Mouse (Mus musculus) CH12.LX (cell line): Measurements from ENCODE around the gene Hmox2.
A peak's percentile ranks its signal among the peaks of the same experiment; 100 is the strongest.

Experiments used
- CTCF ChIP-seq, 2 experiments: IDR thresholded peaks in 1 of 2; conservative IDR thresholded peaks in 1 of 2; 2 replicates each; pipeline ENCODE4 v1.5.1; 2011 to 2012; ENCODE audit warnings: low read depth in 2 of 2, low read length in 2 of 2, improper control_type of control experiment in 1 of 2, inconsistent platforms in 1 of 2, mild to moderate bottlenecking in 1 of 2, moderate library complexity in 1 of 2
- E2F4 ChIP-seq: IDR thresholded peaks from 2 replicates; pipeline ENCODE4 v1.6.1; 2011; ENCODE audit warnings: low read depth, low read length, improper control_type of control experiment; ENCODE audit not compliant: insufficient replicate concordance
- EP300 ChIP-seq: IDR thresholded peaks from 2 replicates; pipeline ENCODE4 v1.6.1; 2011; ENCODE audit warnings: low read length, improper control_type of control experiment
- MAZ ChIP-seq: IDR thresholded peaks from 2 replicates; pipeline ENCODE4 v1.6.1; 2012; ENCODE audit warnings: low read depth, mild to moderate bottlenecking, inconsistent platforms, low read length, improper control_type of control experiment, moderate library complexity
- MYC ChIP-seq: IDR thresholded peaks from 2 replicates; pipeline ENCODE4 v1.6.1; 2011; ENCODE audit warnings: low read depth, mild to moderate bottlenecking, improper control_type of control experiment, low read length
- POLR2A ChIP-seq: IDR thresholded peaks from 2 replicates; pipeline ENCODE4 v1.6.1; 2011; ENCODE audit warnings: low read depth, mild to moderate bottlenecking, improper control_type of control experiment, low read length
- RCOR1 ChIP-seq: conservative IDR thresholded peaks from 2 replicates; pipeline ENCODE4 v1.6.1; 2012; ENCODE audit warnings: low read depth, mild to moderate bottlenecking, inconsistent platforms, low read length, improper control_type of control experiment
- USF2 ChIP-seq: conservative IDR thresholded peaks from 2 replicates; pipeline ENCODE4 v1.6.1; 2011; ENCODE audit warnings: low read depth, low read length, improper control_type of control experiment
- ZC3H11A ChIP-seq: IDR thresholded peaks from 2 replicates; pipeline ENCODE4 v1.6.1; 2012; ENCODE audit warnings: low read depth, mild to moderate bottlenecking, inconsistent platforms, low read length, improper control_type of control experiment

DNA sequence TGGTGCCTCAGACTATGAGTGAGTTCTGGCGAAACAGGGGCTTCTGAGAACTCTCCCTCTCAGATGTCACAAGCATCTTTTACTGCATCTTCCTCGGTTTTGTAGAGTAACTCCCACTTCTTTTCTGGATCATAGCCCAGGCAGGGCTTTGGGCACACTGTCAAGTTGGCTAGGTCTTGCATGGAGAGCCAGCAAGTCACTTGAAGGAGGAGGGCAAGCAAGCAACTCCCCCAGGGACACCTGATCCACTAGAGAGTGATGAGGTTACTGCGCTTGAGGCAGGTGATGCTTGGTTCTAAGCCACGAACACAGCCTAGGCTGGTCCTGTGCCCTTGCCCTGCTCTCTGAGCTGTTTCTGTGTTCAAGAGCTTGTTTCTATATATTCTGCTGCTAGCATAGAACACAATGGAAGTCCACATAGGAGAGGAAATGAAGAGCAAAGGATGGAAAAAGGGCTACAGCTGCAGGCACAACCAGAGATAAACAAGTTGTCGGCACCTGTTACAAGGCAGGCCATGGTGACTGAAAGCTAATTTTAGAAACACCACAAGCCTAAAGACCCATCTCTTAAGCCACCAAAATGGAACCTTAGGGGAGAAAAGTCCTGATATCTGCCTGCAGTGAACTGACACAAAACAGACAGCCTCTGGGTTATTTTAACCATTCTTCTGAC, 55.5 kb downstream of the Hmox2 start:
- TF ChIP-seq MYC, result no peak
- no peak for TF ChIP-seq E2F4
- peak; percentile 66 for TF ChIP-seq EP300
- TF ChIP-seq POLR2A, result no peak
- no peak for TF ChIP-seq USF2
- no peak for TF ChIP-seq ZC3H11A
- TF ChIP-seq MAZ, result no peak
- TF ChIP-seq CTCF (conservative IDR thresholded peaks at IDR 0.05 in 1 of 2, IDR thresholded peaks at IDR 0.05 in 1 of 2; ENCODE audit: low read depth in 2 of 2, low read length in 2 of 2), result no peak
- no peak for TF ChIP-seq RCOR1
